ENCODE assay signal across 13 mouse cellular contexts in genomic region chr4:58578488-58578887, GRCm38 (mm10). TPM values are rescaled to one million over a fixed set of nuclear protein-coding genes. Genes with fewer than 3 reads are reported as not detected.
DNase-seq lines count a peak whose midpoint lies in the region; ATAC-seq and TF ChIP-seq lines count a peak whose summit lies in the region.
"Had no signal": no experiment of that assay in that cellular context is flagged by ENCODE, and none has a peak within 500 bp of the region (broad histone marks: within the 10 kb centered on the region; RNA-seq: fewer than 3 reads in every experiment).

No protein-coding gene starts in this region.

- 19% methylated on average over 2 of the region's 2 CpGs for WGBS in intestine, postnatal 0 days
- WGBS in lung, postnatal 0 days: 13% methylated on average over 2 of the region's 2 CpGs

- no peak for ATAC-seq in intestine, postnatal 0 days
- peak; percentile 98 for ATAC-seq in lung, postnatal 0 days
- ATAC-seq in granulocyte monocyte progenitor cell, adult 5-6 weeks (replicated peaks; ENCODE audit: poor library complexity, severe bottlenecking): no peak

- intact Hi-C loops in left cerebral cortex, postnatal 36 days (cut with DNase I): no loop called here

- H3K4me2 ChIP-seq in intestine, postnatal 0 days (replicated peaks; ENCODE audit: low read depth): no peak overlapping the region
- H3K4me2 ChIP-seq in lung, postnatal 0 days (replicated peaks; ENCODE audit: low read depth, low read length): no peak overlapping the region
- H3K4me2 ChIP-seq: embryonic facial prominence, embryonic 12.5 days had no signal

- DNase-seq in 416B (ENCODE audit: low read depth): peak; percentile 11
- DNase-seq in embryo, embryonic 9.5 days (ENCODE audit: extremely low spot score): peak; percentile 19
- DNase-seq in lung, postnatal 0 days (ENCODE audit: low spot score): peak; percentile 95
- no peak for DNase-seq in adrenal gland, postnatal 4 days (ENCODE audit: low spot score in 2 of 2)
- DNase-seq in cerebellum, adult 11-12 months: no peak
- no peak for DNase-seq in left cerebral cortex, postnatal 36 days (ENCODE audit: low spot score in 2 of 2)
- DNase-seq: adrenal gland, postnatal 36 days; gastrocnemius, postnatal 25 days; thymus, postnatal 36 days had no signal

- no peaks in the 10 kb centered on the region for H3K27me3 ChIP-seq in intestine, postnatal 0 days (replicated peaks; ENCODE audit: control insufficient read depth, insufficient read depth, low read length)
- no peaks in the 10 kb centered on the region for H3K27me3 ChIP-seq in lung, postnatal 0 days (replicated peaks; ENCODE audit: insufficient read depth, low read length)
- H3K27me3 ChIP-seq: embryonic facial prominence, embryonic 12.5 days had no signal

- peak; percentile 92 for TF ChIP-seq EP300 in lung, postnatal 0 days (IDR thresholded peaks at IDR 0.05)

- no peaks in the 10 kb centered on the region for H3K4me1 ChIP-seq in intestine, postnatal 0 days (replicated peaks; ENCODE audit: control insufficient read depth, insufficient read depth, low read length)
- H3K4me1 ChIP-seq in lung, postnatal 0 days (ENCODE audit: insufficient read depth, low read depth, low read length): no peaks in the 10 kb centered on the region

- no peak overlapping the region for H3K4me3 ChIP-seq in intestine, postnatal 0 days (ENCODE audit: low read depth, low read length)
- no peak overlapping the region for H3K4me3 ChIP-seq in lung, postnatal 0 days (ENCODE audit: low read depth, low read length)
- H3K4me3 ChIP-seq: embryonic facial prominence, embryonic 12.5 days had no signal

- no peak overlapping the region for H3K27ac ChIP-seq in intestine, postnatal 0 days (ENCODE audit: low read depth, low read length)
- no peak overlapping the region for H3K27ac ChIP-seq in lung, postnatal 0 days (ENCODE audit: low read length)

- no peak overlapping the region for H3K9ac ChIP-seq in intestine, postnatal 0 days (ENCODE audit: low read depth, low read length)
- no peak overlapping the region for H3K9ac ChIP-seq in lung, postnatal 0 days (replicated peaks; ENCODE audit: low read depth)
- H3K9ac ChIP-seq: embryonic facial prominence, embryonic 12.5 days had no signal

- H3K9me3 ChIP-seq in intestine, postnatal 0 days (ENCODE audit: control insufficient read depth): no peaks in the 10 kb centered on the region
- H3K9me3 ChIP-seq in lung, postnatal 0 days (ENCODE audit: low read length): no peaks in the 10 kb centered on the region
- H3K9me3 ChIP-seq: embryonic facial prominence, embryonic 12.5 days had no signal

- peak; percentile 40 for TF ChIP-seq CTCF in intestine, postnatal 0 days (IDR thresholded peaks at IDR 0.05; ENCODE audit: low read depth)
- TF ChIP-seq CTCF in lung, postnatal 0 days (IDR thresholded peaks at IDR 0.05): peak; percentile 39

- no peaks in the 10 kb centered on the region for H3K36me3 ChIP-seq in intestine, postnatal 0 days (ENCODE audit: control insufficient read depth, insufficient read depth)
- H3K36me3 ChIP-seq in lung, postnatal 0 days (ENCODE audit: insufficient read depth, low read length): no peaks in the 10 kb centered on the region
- H3K36me3 ChIP-seq: embryonic facial prominence, embryonic 12.5 days; G1E had no signal

RNA-seq across cellular contexts. Expression of gene Lpar1, which starts 24.8 kb away (rescaled TPM):
- 64.9 and 70.3 TPM in 2 replicates for polyA plus RNA-seq in intestine, postnatal 0 days (2015; fragmentation: Nextera tagmentation; extraction: Ambion mirVana)
- 29.5 and 31.8 TPM in 2 replicates for polyA plus RNA-seq in lung, postnatal 0 days (2015; fragmentation: Nextera tagmentation; extraction: Ambion mirVana)
- 10 to 100 TPM; 28.3 to 35.9 TPM for total RNA-seq in adrenal gland, postnatal 4 days (2021)
- total RNA-seq in granulocyte monocyte progenitor cell, adult 5-6 weeks (2014; fragmentation: Nextera tagmentation): not detected in 2 replicates
- total RNA-seq in granulocyte monocyte progenitor cell, adult 5-6 weeks (2017): 0.09 and 3.5 TPM in 2 replicates
- 10 to 100 TPM; 17.6 to 22.3 TPM for total RNA-seq in left cerebral cortex, postnatal 36 days (2021)
- polyA plus RNA-seq: G1E had no signal

Comparison
In these comparisons a context has a peak if more than half of its experiments do, and no peak if none do; other contexts are left out.
1. DNase-seq: peak in 416B (single experiment), embryo, embryonic 9.5 days (single experiment) and lung, postnatal 0 days (single experiment); none in adrenal gland, postnatal 4 days (0 of 2), cerebellum, adult 11-12 months (single experiment) and left cerebral cortex, postnatal 36 days (0 of 2).
2. RNA of gene Lpar1, which starts 24.8 kb away (total RNA-seq): 28.3 to 35.9 TPM in adrenal gland, postnatal 4 days and 17.6 to 22.3 TPM in left cerebral cortex, postnatal 36 days; 0.09 to 3.5 TPM in granulocyte monocyte progenitor cell, adult 5-6 weeks; every median in the first group is over 4 times any median in the second.